Mouse (Mus musculus) T-cell, adult 2 months (primary cell): ENCODE measurements at regions not wholly inside any gene's neighbourhood (a gene's known extent, or its start where the extent isn't known, plus 50 kb on each side); places are given as distances from the start of the nearest gene placed in this dataset.

Experiments
- DNase-seq: peaks from one replicate; pipeline ENCODE4 v3.0.0; 2022; ENCODE audit warnings: low spot score

- DNase-seq, result no peak
Measured at GRCm38 (mm10) chr11:45790504-45790903, 61.3 kb upstream of the Clint1 start.

DNA sequence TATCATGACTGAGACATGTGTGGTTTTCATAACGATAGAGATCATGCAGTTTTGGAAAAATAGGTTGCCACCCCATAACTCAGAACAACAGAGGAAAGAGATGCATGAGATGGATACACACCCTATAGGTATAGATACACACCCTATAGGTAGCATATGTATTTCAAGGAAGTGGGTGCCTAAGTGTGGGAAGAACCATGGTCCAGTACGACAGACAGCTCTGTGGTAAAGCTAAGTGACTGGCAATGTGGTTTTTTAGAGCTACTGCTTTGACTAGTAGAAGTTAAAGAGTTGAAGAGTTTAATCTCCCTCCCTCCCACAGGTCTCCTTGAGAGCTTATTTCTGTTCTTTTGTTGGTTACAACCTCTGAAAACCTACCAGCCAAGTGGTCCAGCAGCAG is 60.2 kb upstream of the Clint1 start:
- DNase-seq, result no peak

DNA sequence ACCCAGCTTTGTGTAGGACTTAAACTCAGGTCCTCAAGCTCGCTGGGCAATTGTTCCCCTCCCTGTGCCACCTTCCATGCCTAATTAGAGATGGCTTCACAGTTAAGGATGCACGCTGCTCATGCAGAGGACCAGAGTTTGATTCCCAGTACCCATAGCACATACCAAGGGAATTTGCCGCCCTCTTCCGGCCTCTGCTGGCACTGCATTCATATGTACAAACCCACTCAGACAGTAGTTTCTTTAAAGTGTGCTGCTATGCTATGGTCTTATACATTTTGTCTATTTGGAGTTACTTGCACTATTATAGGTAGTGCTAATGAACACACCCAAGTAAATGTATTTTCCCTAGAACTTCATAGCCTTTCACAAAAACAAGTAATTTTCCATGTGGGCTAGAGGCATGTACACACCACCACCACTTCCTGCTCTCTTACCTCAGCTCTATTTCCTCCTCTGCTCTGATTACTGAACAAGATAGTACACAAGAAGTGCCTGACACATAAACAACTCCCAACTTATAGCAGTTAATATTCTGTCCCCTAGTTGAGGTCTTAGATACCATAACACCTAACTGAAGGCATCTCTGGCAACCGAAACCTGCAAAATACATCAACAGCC is 57.4 kb upstream of the Clint1 start:
- peak; percentile 69 for DNase-seq

GRCm38 (mm10) chr11:45795322-45795721 is 56.5 kb upstream of the Clint1 start:
- DNase-seq, result peak; percentile 25

- DNase-seq, result peak; percentile 47
Measured at GRCm38 (mm10) chr11:45795731-45796130, 56.1 kb upstream of the Clint1 start.

- no peak for DNase-seq
Measured at GRCm38 (mm10) chr11:45799732-45800386, 52.0 kb upstream of the Clint1 start.
